Mouse (Mus musculus): ENCODE results near the gene Tmem170b. TPM values are rescaled to one million over a fixed set of nuclear protein-coding genes. Genes with fewer than 3 reads are reported as not detected.

Tmem170b gene
- polyA plus RNA-seq, 1 experiment from 2014 or later = 10.2 TPM

- Histone ChIP-seq H3K27ac (replicated peaks) (no peak overlapping the region), H3K9me3 (no peaks in the 10 kb centered on the region), H3K36me3 (replicated peaks) (no peaks in the 10 kb centered on the region), H3K27me3 (replicated peaks; ENCODE audit: low read depth, poor library complexity, severe bottlenecking) (no peaks in the 10 kb centered on the region), H3K4me1 (peaks cover 8% of the 10 kb centered on the region), H3K4me3 (no peak overlapping the region)
- no peak for DNase-seq (ENCODE audit: low spot score)
- 77% methylated on average over 1 of the region's 1 CpGs for WGBS
Measured at GRCm38 (mm10) chr13:41624123-41624522, 18.4 kb downstream of the Tmem170b start.

GRCm38 (mm10) chr13:41625248-41625647 lies 19.5 kb downstream of the Tmem170b start:
- H3K9me3 ChIP-seq = no peaks in the 10 kb centered on the region
- no peak overlapping the region for H3K27ac ChIP-seq (replicated peaks)
- no peak for DNase-seq (ENCODE audit: low spot score)
- no peaks in the 10 kb centered on the region for H3K27me3 ChIP-seq (replicated peaks; ENCODE audit: low read depth, poor library complexity, severe bottlenecking)
- H3K4me1 ChIP-seq = peaks cover 8% of the 10 kb centered on the region
- 89% methylated on average over 3 of the region's 3 CpGs for WGBS
- H3K4me3 ChIP-seq = no peak overlapping the region
- no peaks in the 10 kb centered on the region for H3K36me3 ChIP-seq (replicated peaks)

- Histone ChIP-seq H3K4me3 (no peak overlapping the region), H3K4me1 (peaks cover 8% of the 10 kb centered on the region), H3K27me3 (replicated peaks; ENCODE audit: low read depth, poor library complexity, severe bottlenecking) (no peaks in the 10 kb centered on the region), H3K36me3 (replicated peaks) (no peaks in the 10 kb centered on the region), H3K27ac (replicated peaks) (no peak overlapping the region), H3K9me3 (no peaks in the 10 kb centered on the region)
- no peak for DNase-seq (ENCODE audit: low spot score)
- WGBS = 66% methylated on average over 3 of the region's 3 CpGs
Measured at GRCm38 (mm10) chr13:41627277-41627916, 21.7 kb downstream of the Tmem170b start.

- Histone ChIP-seq H3K27me3 (replicated peaks; ENCODE audit: low read depth, poor library complexity, severe bottlenecking) (no peaks in the 10 kb centered on the region), H3K27ac (replicated peaks) (no peak overlapping the region), H3K4me3 (no peak overlapping the region), H3K9me3 (no peaks in the 10 kb centered on the region), H3K4me1 (0 out of 2 replicates have a peak, but pooled peaks cover 3% of the 10 kb centered on the region), H3K36me3 (replicated peaks) (no peaks in the 10 kb centered on the region)
- peak; percentile 74 for DNase-seq (ENCODE audit: low spot score)
- 25% methylated on average over 13 of the region's 13 CpGs for whole genome bisulfite sequencing
Measured at GRCm38 (mm10) chr13:41634401-41634818, 28.7 kb downstream of the Tmem170b start.

GRCm38 (mm10) chr13:41638083-41638482 lies 32.4 kb downstream of the Tmem170b start:
- no peaks in the 10 kb centered on the region for H3K9me3 ChIP-seq
- H3K27me3 ChIP-seq (replicated peaks; ENCODE audit: low read depth, poor library complexity, severe bottlenecking) = no peaks in the 10 kb centered on the region
- no peak overlapping the region for H3K27ac ChIP-seq (replicated peaks)
- 90% methylated on average over 4 of the region's 4 CpGs for WGBS
- DNase-seq (ENCODE audit: low spot score) = no peak
- H3K4me1 ChIP-seq = 0 out of 2 replicates have a peak, but pooled peaks cover 3% of the 10 kb centered on the region
- H3K36me3 ChIP-seq (replicated peaks) = no peaks in the 10 kb centered on the region
- H3K4me3 ChIP-seq = no peak overlapping the region

GRCm38 (mm10) chr13:41642851-41643250 lies 37.1 kb downstream of the Tmem170b start:
- peak; percentile 56 for DNase-seq (ENCODE audit: low spot score)
- 30% methylated on average over 6 of the region's 6 CpGs for WGBS
- no peaks in the 10 kb centered on the region for H3K36me3 ChIP-seq (replicated peaks)
- no peaks in the 10 kb centered on the region for H3K9me3 ChIP-seq
- no peak overlapping the region for H3K27ac ChIP-seq (replicated peaks)
- H3K4me3 ChIP-seq = no peak overlapping the region
- peaks cover 21% of the 10 kb centered on the region for H3K4me1 ChIP-seq
- no peaks in the 10 kb centered on the region for H3K27me3 ChIP-seq (replicated peaks; ENCODE audit: low read depth, poor library complexity, severe bottlenecking)

- no peak overlapping the region for H3K4me3 ChIP-seq
- H3K36me3 ChIP-seq (replicated peaks) = no peaks in the 10 kb centered on the region
- H3K4me1 ChIP-seq = peaks cover 30% of the 10 kb centered on the region
- no peak overlapping the region for H3K27ac ChIP-seq (replicated peaks)
- no peaks in the 10 kb centered on the region for H3K27me3 ChIP-seq (replicated peaks; ENCODE audit: low read depth, poor library complexity, severe bottlenecking)
- 60% methylated on average over 7 of the region's 7 CpGs for WGBS
- peak; percentile 20 for DNase-seq (ENCODE audit: low spot score)
- H3K9me3 ChIP-seq = no peaks in the 10 kb centered on the region
Measured at GRCm38 (mm10) chr13:41643798-41644197, 38.1 kb downstream of the Tmem170b start.

GRCm38 (mm10) chr13:41644591-41645482 lies 39.1 kb downstream of the Tmem170b start:
- Histone ChIP-seq H3K27me3 (replicated peaks; ENCODE audit: low read depth, poor library complexity, severe bottlenecking) (no peaks in the 10 kb centered on the region), H3K4me3 (no peak overlapping the region), H3K27ac (replicated peaks) (peak overlapping the region; percentile 5; the same call in 1 of the 2 replicates), H3K9me3 (no peaks in the 10 kb centered on the region), H3K4me1 (peaks cover 40% of the 10 kb centered on the region), H3K36me3 (replicated peaks) (no peaks in the 10 kb centered on the region)
- 57% methylated on average over 10 of the region's 10 CpGs for WGBS
- no peak for DNase-seq (ENCODE audit: low spot score)

GRCm38 (mm10) chr13:41645483-41645859 lies 39.8 kb downstream of the Tmem170b start:
- H3K27ac ChIP-seq (replicated peaks) = no peak overlapping the region
- peaks cover 47% of the 10 kb centered on the region for H3K4me1 ChIP-seq
- DNase-seq (ENCODE audit: low spot score) = no peak
- no peaks in the 10 kb centered on the region for H3K36me3 ChIP-seq (replicated peaks)
- 71% methylated on average over 5 of the region's 5 CpGs for WGBS
- no peaks in the 10 kb centered on the region for H3K9me3 ChIP-seq
- no peaks in the 10 kb centered on the region for H3K27me3 ChIP-seq (replicated peaks; ENCODE audit: low read depth, poor library complexity, severe bottlenecking)
- H3K4me3 ChIP-seq = no peak overlapping the region

- Histone ChIP-seq H3K4me1 (peaks cover 48% of the 10 kb centered on the region), H3K9me3 (no peaks in the 10 kb centered on the region), H3K27ac (replicated peaks) (no peak overlapping the region), H3K27me3 (replicated peaks; ENCODE audit: low read depth, poor library complexity, severe bottlenecking) (no peaks in the 10 kb centered on the region), H3K4me3 (no peak overlapping the region), H3K36me3 (replicated peaks) (no peaks in the 10 kb centered on the region)
- DNase-seq (ENCODE audit: low spot score) = no peak
- 86% methylated on average over 6 of the region's 6 CpGs for WGBS
Measured at GRCm38 (mm10) chr13:41647976-41648375, 42.3 kb downstream of the Tmem170b start.

- Histone ChIP-seq H3K27me3 (replicated peaks; ENCODE audit: low read depth, poor library complexity, severe bottlenecking) (no peaks in the 10 kb centered on the region), H3K4me3 (no peak overlapping the region), H3K4me1 (peaks cover 27% of the 10 kb centered on the region), H3K36me3 (replicated peaks) (no peaks in the 10 kb centered on the region), H3K9me3 (no peaks in the 10 kb centered on the region), H3K27ac (replicated peaks) (no peak overlapping the region)
- WGBS = 77% methylated on average over 7 of the region's 7 CpGs
- no peak for DNase-seq (ENCODE audit: low spot score)
Measured at GRCm38 (mm10) chr13:41650665-41651064, 45.0 kb downstream of the Tmem170b start.

GRCm38 (mm10) chr13:41653791-41654190 lies 48.1 kb downstream of the Tmem170b start:
- no peak overlapping the region for H3K4me3 ChIP-seq
- H3K27me3 ChIP-seq (replicated peaks; ENCODE audit: low read depth, poor library complexity, severe bottlenecking) = 0 out of 2 replicates have a peak, but pooled peaks cover 5% of the 10 kb centered on the region
- H3K9me3 ChIP-seq = no peaks in the 10 kb centered on the region
- peaks cover 18% of the 10 kb centered on the region for H3K4me1 ChIP-seq
- H3K27ac ChIP-seq (replicated peaks) = no peak overlapping the region
- no peak for DNase-seq (ENCODE audit: low spot score)
- 88% methylated on average over 2 of the region's 2 CpGs for WGBS
- H3K36me3 ChIP-seq (replicated peaks) = no peaks in the 10 kb centered on the region
